Mouse (Mus musculus): ENCODE data around the gene Hsf4. TPM values are rescaled to one million over a fixed set of nuclear protein-coding genes. Genes with fewer than 3 reads are reported as not detected.
"Not testable (repeated sequence)": the region's sequence is repeated elsewhere in the genome, so short reads cannot be mapped to it uniquely, and the experiment has no call there.

Hsf4 gene
- 1 to 10 TPM; 1.5 to 2.3 TPM for total RNA-seq (2021)
- long read RNA-seq, experiment 1, partial matches to known transcripts: 0 of 1 reads
- long read RNA-seq, experiment 1, other reads (novel, unspliced or antisense): 1 of 1 reads
- long read RNA-seq, experiment 2, partial matches to known transcripts: 1 of 2 reads
- long read RNA-seq, experiment 2, other reads (novel, unspliced or antisense): 0 of 2 reads

- intact Hi-C loops (cut with DNase I): no loop called here
Measured at GRCm38 (mm10) chr8:105269461-105269947, at the start of gene Hsf4. Gene Hsf4, plus strand, starts transcription at chr8:105269801.

GRCm38 (mm10) chr8:105223850-105224249 is 45.8 kb upstream of the Hsf4 start:
- intact Hi-C loops (cut with DNase I): loop anchor here (5.0 kb wide), 1 partner anchor 87 kb away; no protein-coding TSS in a partner anchor
- DNase-seq (ENCODE audit: low spot score in 2 of 2): no peak

More at GRCm38 (mm10) chr8:105269461-105269947, at the start of gene Hsf4:
- no peak for DNase-seq (ENCODE audit: low spot score in 2 of 2)

- intact Hi-C loops (cut with DNase I): loop anchor here (5.0 kb wide), 1 partner anchor 87 kb away; no protein-coding TSS in a partner anchor
- DNase-seq (ENCODE audit: low spot score in 2 of 2): peak; percentile 93 to 96
Measured at GRCm38 (mm10) chr8:105224413-105225271, 45.0 kb upstream of the Hsf4 start, which contains the start of gene D230025D16Rik. Gene D230025D16Rik, plus strand, starts transcription at chr8:105225145.

- intact Hi-C loops (cut with DNase I): no loop called here
- no peak for DNase-seq (ENCODE audit: low spot score in 2 of 2)
Measured at GRCm38 (mm10) chr8:105225272-105225593, 44.4 kb upstream of the Hsf4 start.

- intact Hi-C loops (cut with DNase I): no loop called here
- DNase-seq (ENCODE audit: low spot score in 2 of 2): no peak
Measured at GRCm38 (mm10) chr8:105225917-105226316, 43.7 kb upstream of the Hsf4 start.

- DNase-seq (ENCODE audit: low spot score in 2 of 2): no peak
- intact Hi-C loops (cut with DNase I): no loop called here
Measured at GRCm38 (mm10) chr8:105231503-105232320, 37.9 kb upstream of the Hsf4 start.

- intact Hi-C loops (cut with DNase I); DNase-seq (ENCODE audit: low spot score in 2 of 2): not testable (repeated sequence)
Measured at GRCm38 (mm10) chr8:105232321-105232693, 37.3 kb upstream of the Hsf4 start.

GRCm38 (mm10) chr8:105233126-105233935 is 36.3 kb upstream of the Hsf4 start:
- no peak for DNase-seq (ENCODE audit: low spot score in 2 of 2)
- intact Hi-C loops (cut with DNase I): no loop called here

GRCm38 (mm10) chr8:105235206-105235605 is 34.4 kb upstream of the Hsf4 start:
- intact Hi-C loops (cut with DNase I): no loop called here
- no peak for DNase-seq (ENCODE audit: low spot score in 2 of 2)

- intact Hi-C loops (cut with DNase I): no loop called here
Measured at GRCm38 (mm10) chr8:105237442-105238142, 32.0 kb upstream of the Hsf4 start.

GRCm38 (mm10) chr8:105241016-105241415 is 28.6 kb upstream of the Hsf4 start:
- intact Hi-C loops (cut with DNase I): no loop called here
- DNase-seq (ENCODE audit: low spot score in 2 of 2): no peak

More at GRCm38 (mm10) chr8:105237442-105238142, 32.0 kb upstream of the Hsf4 start:
- DNase-seq (ENCODE audit: low spot score in 2 of 2): no peak

GRCm38 (mm10) chr8:105251954-105252353 is 17.6 kb upstream of the Hsf4 start:
- intact Hi-C loops (cut with DNase I): no loop called here
- no peak for DNase-seq (ENCODE audit: low spot score in 2 of 2)

GRCm38 (mm10) chr8:105252680-105253537 is 16.7 kb upstream of the Hsf4 start:
- intact Hi-C loops (cut with DNase I): no loop called here
- no peak for DNase-seq (ENCODE audit: low spot score in 2 of 2)

GRCm38 (mm10) chr8:105253766-105254151 is 15.8 kb upstream of the Hsf4 start:
- intact Hi-C loops (cut with DNase I): no loop called here
- DNase-seq (ENCODE audit: low spot score in 2 of 2): no peak

GRCm38 (mm10) chr8:105254152-105254965 is 15.2 kb upstream of the Hsf4 start:
- intact Hi-C loops (cut with DNase I): no loop called here

GRCm38 (mm10) chr8:105254966-105255350 is 14.6 kb upstream of the Hsf4 start, which contains the start of gene B3gnt9:
Gene B3gnt9, minus strand, starts transcription at chr8:105255153.
- peak in 1 of 2 experiments; percentile 45 for DNase-seq (ENCODE audit: low spot score in 2 of 2)
- intact Hi-C loops (cut with DNase I): no loop called here

More at GRCm38 (mm10) chr8:105254152-105254965, 15.2 kb upstream of the Hsf4 start:
- DNase-seq (ENCODE audit: low spot score in 2 of 2): peak; percentile 89 to 92
